Mouse (Mus musculus) intestine, postnatal 0 days (tissue): Measurements from ENCODE around the gene 4930590J08Rik. TPM values are rescaled to one million over a fixed set of nuclear protein-coding genes. Genes with fewer than 3 reads are reported as not detected.

ENCODE experiments used
- ATAC-seq: fragments of 200-750 bp; cut with Nextera tagmentation; 2 replicates; pipeline ENCODE4 v1.8.0; 2017; ENCODE audit warnings: mild to moderate bottlenecking, moderate TSS enrichment, moderate library complexity
- H3K27ac ChIP-seq: fragments of 300-500 bp; sonication (generic); 2 replicates; pipeline ENCODE4 v1.5.1; 2014; ENCODE audit warnings: mild to moderate bottlenecking, low read depth, low read length, moderate library complexity
- H3K27me3 ChIP-seq: fragments of 300-500 bp; sonication (generic); replicated peaks from 2 replicates; pipeline ENCODE4 v1.6.1; 2014; ENCODE audit warnings: low read length, mixed read lengths; ENCODE audit not compliant: control insufficient read depth, insufficient read depth
- H3K36me3 ChIP-seq: fragments of 300-500 bp; sonication (generic); 2 replicates; pipeline ENCODE4 v1.6.1; 2014; ENCODE audit warnings: mild to moderate bottlenecking, moderate library complexity; ENCODE audit not compliant: control insufficient read depth, insufficient read depth
- H3K4me1 ChIP-seq: fragments of 300-500 bp; sonication (generic); replicated peaks from 2 replicates; pipeline ENCODE4 v1.6.1; 2014; ENCODE audit warnings: antibody characterized with exemption, low read length, mixed read lengths; ENCODE audit not compliant: control insufficient read depth, insufficient read depth
- H3K4me2 ChIP-seq: fragments of 300-500 bp; sonication (generic); replicated peaks from 2 replicates; pipeline ENCODE4 v1.6.1; 2014; ENCODE audit warnings: low read depth, mild to moderate bottlenecking, moderate library complexity
- H3K4me3 ChIP-seq: fragments of 300-500 bp; sonication (generic); 2 replicates; pipeline ENCODE4 v1.5.1; 2014; ENCODE audit warnings: low read depth, low read length
- H3K9ac ChIP-seq: fragments of 300-500 bp; sonication (generic); 2 replicates; pipeline ENCODE4 v1.6.1; 2014; ENCODE audit warnings: mild to moderate bottlenecking, low read depth, low read length
- H3K9me3 ChIP-seq: fragments of 300-500 bp; sonication (generic); 2 replicates; pipeline ENCODE4 v1.6.1; 2016; ENCODE audit warnings: mixed run types; ENCODE audit not compliant: control insufficient read depth
- CTCF ChIP-seq: sonication (generic); IDR thresholded peaks from 2 replicates; pipeline ENCODE4 v1.5.1; 2016; ENCODE audit warnings: low read depth, mild to moderate bottlenecking, control low read depth, antibody characterized with exemption, moderate library complexity
- WGBS: fragments of 180-500 bp; shearing (Covaris S2); extraction: QIAGEN DNeasy Blood & Tissue Kit; methylation state at CpG from one replicate; pipeline ENCODE4 v1.1.7; 2014; 5-methylcytosine and 5-hydroxymethylcytosine counted together
- polyA plus RNA-seq: library from polyadenylated mRNA; unstranded; fragments of >200 nt; fragmentation: Nextera tagmentation; extraction: Ambion mirVana; gene quantifications from 2 replicates; pipeline ENCODE4 v1.2.1, GENCODE M21; 2015

The 4930590J08Rik gene
- polyA plus RNA-seq, 1 experiment from 2014 or later, result 0.16 TPM

DNA sequence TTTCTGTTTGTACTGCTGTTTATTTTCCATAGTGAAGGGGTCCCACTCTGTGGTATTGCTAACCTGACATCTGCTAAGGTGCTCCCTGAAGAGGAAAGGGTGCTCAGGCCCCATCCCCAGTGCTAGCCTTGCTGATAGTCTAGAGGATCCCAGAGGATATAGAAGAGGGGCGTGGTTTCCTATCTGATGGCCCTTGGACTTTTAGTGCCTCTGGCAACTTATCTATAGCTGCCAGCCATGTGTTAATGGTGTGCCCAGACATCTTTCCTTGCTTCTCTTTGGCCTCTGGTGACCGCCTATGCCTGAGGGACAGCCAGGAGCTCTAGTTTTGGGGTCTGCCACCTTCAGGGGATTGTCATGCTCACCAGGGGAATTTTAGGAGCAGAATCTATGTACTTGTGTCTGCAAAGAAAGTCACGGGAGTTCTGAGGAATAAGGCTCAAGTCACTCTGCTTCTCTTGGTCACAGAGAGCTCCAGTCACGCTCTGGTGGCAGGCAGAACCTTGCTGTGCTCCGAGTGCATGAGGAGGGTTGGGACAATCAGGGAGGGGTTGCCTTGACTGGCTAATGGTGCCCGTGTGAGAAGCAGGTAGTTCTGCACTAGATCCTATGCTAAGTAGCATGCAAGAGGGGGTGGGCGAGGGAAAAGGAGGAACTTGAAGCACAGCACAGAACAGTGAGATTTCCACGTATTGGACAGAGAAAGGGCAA, 91.3 kb downstream of the 4930590J08Rik start:
- Histone ChIP-seq H3K4me1 (no peaks in the 10 kb centered on the region), H3K9ac (no peak overlapping the region), H3K27me3 (0 out of 2 replicates have a peak, but pooled peaks cover 3% of the 10 kb centered on the region), H3K36me3 (no peaks in the 10 kb centered on the region), H3K9me3 (no peaks in the 10 kb centered on the region), H3K4me3 (no peak overlapping the region), H3K4me2 (no peak overlapping the region), H3K27ac (no peak overlapping the region)
- ATAC-seq, result no peak
- TF ChIP-seq CTCF, result no peak
- 51% methylated on average over 8 of the region's 8 CpGs for WGBS

- H3K9me3 ChIP-seq, result no peaks in the 10 kb centered on the region
- 82% methylated on average over 8 of the region's 8 CpGs for WGBS
- TF ChIP-seq CTCF, result no peak
Measured at GRCm38 (mm10) chr6:91996072-91996471, 93.5 kb downstream of the 4930590J08Rik start.

More at GRCm38 (mm10) chr6:91996072-91996471, 93.5 kb downstream of the 4930590J08Rik start:
- no peaks in the 10 kb centered on the region for H3K36me3 ChIP-seq
- no peak for ATAC-seq
- 0 out of 2 replicates have a peak, but pooled peaks cover 3% of the 10 kb centered on the region for H3K27me3 ChIP-seq
- no peak overlapping the region for H3K27ac ChIP-seq
- no peaks in the 10 kb centered on the region for H3K4me1 ChIP-seq
- no peak overlapping the region for H3K4me3 ChIP-seq
- no peak overlapping the region for H3K4me2 ChIP-seq
- no peak overlapping the region for H3K9ac ChIP-seq

Other genes with a start within 250 kb of the 4930590J08Rik start
- 109 and 127 TPM in 2 replicates for gene Slc6a6, start 218.8 kb upstream of the 4930590J08Rik start, polyA plus RNA-seq
- gene Grip2, start 75.6 kb upstream of the 4930590J08Rik start, polyA plus RNA-seq, result 0.22 and 0.27 TPM in 2 replicates
- gene Ccdc174, start 24.8 kb upstream of the 4930590J08Rik start, polyA plus RNA-seq, result 27.2 and 33.7 TPM in 2 replicates
- gene Fgd5, start 76.1 kb downstream of the 4930590J08Rik start, polyA plus RNA-seq, result 3.3 and 3.5 TPM in 2 replicates
- gene Nr2c2, start 188.6 kb downstream of the 4930590J08Rik start, polyA plus RNA-seq, result 8.1 and 9.6 TPM in 2 replicates